Mouse (Mus musculus) liver, postnatal 0 days (tissue): ENCODE measurements around the gene Mcts1. TPM values are rescaled to one million over a fixed set of nuclear protein-coding genes. Genes with fewer than 3 reads are reported as not detected.
A peak's percentile ranks its signal among the peaks of the same experiment; 100 is the strongest.

Experiments
- ATAC-seq: fragments of 200-750 bp; cut with Nextera tagmentation; 2 replicates; pipeline ENCODE4 v1.8.0; 2017; ENCODE audit warnings: mild to moderate bottlenecking, moderate library complexity
- DNase-seq: peaks from one replicate; pipeline ENCODE4 v3.0.0-alpha.2; 2016
- H3K27ac ChIP-seq: fragments of 300-500 bp; sonication (generic); 2 replicates; pipeline ENCODE4 v1.5.1; 2014; ENCODE audit warnings: antibody characterized with exemption, moderate library complexity, mild to moderate bottlenecking, low read depth
- H3K27me3 ChIP-seq: fragments of 300-500 bp; sonication (generic); 2 replicates; pipeline ENCODE4 v1.6.1; 2014; ENCODE audit warnings: low read length, control low read depth, mixed read lengths; ENCODE audit not compliant: insufficient read depth
- H3K36me3 ChIP-seq: fragments of 300-500 bp; sonication (generic); replicated peaks from 2 replicates; pipeline ENCODE4 v1.6.1; 2014; ENCODE audit warnings: mild to moderate bottlenecking, control low read depth, low read length, moderate library complexity, mixed read lengths; ENCODE audit not compliant: insufficient read depth
- H3K4me1 ChIP-seq: fragments of 300-500 bp; sonication (generic); 2 replicates; pipeline ENCODE4 v1.6.1; 2014; ENCODE audit warnings: antibody characterized with exemption, mild to moderate bottlenecking, control low read depth; ENCODE audit not compliant: insufficient read depth
- H3K4me2 ChIP-seq: fragments of 300-500 bp; sonication (generic); 2 replicates; pipeline ENCODE4 v1.6.1; 2014; ENCODE audit warnings: low read depth, mild to moderate bottlenecking, low read length, moderate library complexity, mixed read lengths
- H3K4me3 ChIP-seq: fragments of 300-500 bp; sonication (generic); 2 replicates; pipeline ENCODE4 v1.5.1; 2014; ENCODE audit warnings: low read depth, low read length
- H3K9ac ChIP-seq: fragments of 300-500 bp; sonication (generic); replicated peaks from 2 replicates; pipeline ENCODE4 v1.6.1; 2014; ENCODE audit warnings: mild to moderate bottlenecking, moderate library complexity
- H3K9me3 ChIP-seq: fragments of 300-500 bp; sonication (generic); 2 replicates; pipeline ENCODE4 v1.6.1; 2016; ENCODE audit warnings: mild to moderate bottlenecking, control low read depth, low read length, mixed read lengths
- CTCF ChIP-seq: sonication (generic); IDR thresholded peaks from 2 replicates; pipeline ENCODE4 v1.5.1; 2016; ENCODE audit warnings: antibody characterized with exemption, low read depth
- EP300 ChIP-seq: IDR thresholded peaks from 2 replicates; pipeline ENCODE4 v1.6.1; 2016; ENCODE audit warnings: antibody characterized with exemption, low read depth, mild to moderate bottlenecking
- WGBS: fragments of 180-500 bp; shearing (Covaris S2); extraction: QIAGEN DNeasy Blood & Tissue Kit; methylation state at CpG from one replicate; pipeline ENCODE4 v1.1.7; 2014; ENCODE audit not compliant: insufficient replicate concordance; 5-methylcytosine and 5-hydroxymethylcytosine counted together
- polyA plus RNA-seq: library from polyadenylated mRNA; unstranded; fragments of >200 nt; fragmentation: Nextera tagmentation; extraction: Ambion mirVana; gene quantifications from 2 replicates; pipeline ENCODE4 v1.2.1, GENCODE M21; 2015

Mcts1 gene
- polyA plus RNA-seq, 1 experiment from 2014 or later: 49.6 TPM

GRCm38 (mm10) chrX:38576078-38576477 lies 24.3 kb upstream of the Mcts1 start, which contains the start of gene Cul4b:
Cul4b (minus strand) TSS chrX:38576196.
- 74% methylated on average over 15 of the region's 15 CpGs for WGBS
- Histone ChIP-seq H3K36me3 (no peaks in the 10 kb centered on the region), H3K4me1 (no peaks in the 10 kb centered on the region), H3K9me3 (no peaks in the 10 kb centered on the region), H3K27me3 (no peaks in the 10 kb centered on the region), H3K4me2 (no peak within 1 kb of the TSS; the same call in 1 of the 2 replicates), H3K27ac (no peak within 1 kb of the TSS), H3K4me3 (no peak within 1 kb of the TSS), H3K9ac (no peak within 1 kb of the TSS)
- DNase-seq: peak; percentile 29
- no peak for TF ChIP-seq EP300
- ATAC-seq: peak; percentile 82

- Histone ChIP-seq H3K27me3 (no peaks in the 10 kb centered on the region), H3K4me3 (no peak overlapping the region), H3K9ac (no peak overlapping the region), H3K9me3 (no peaks in the 10 kb centered on the region), H3K4me1 (no peaks in the 10 kb centered on the region), H3K4me2 (no peak overlapping the region), H3K36me3 (no peaks in the 10 kb centered on the region), H3K27ac (no peak overlapping the region)
- no peak for ATAC-seq
- WGBS: 74% methylated on average over 1 of the region's 1 CpGs
- DNase-seq: no peak
- TF ChIP-seq EP300: no peak
- TF ChIP-seq CTCF: no peak
Observed at GRCm38 (mm10) chrX:38581140-38581539, 19.2 kb upstream of the Mcts1 start.

- Histone ChIP-seq H3K4me3 (no peak overlapping the region), H3K27ac (no peak overlapping the region), H3K27me3 (no peaks in the 10 kb centered on the region), H3K36me3 (no peaks in the 10 kb centered on the region), H3K4me2 (no peak overlapping the region), H3K9ac (no peak overlapping the region), H3K4me1 (no peaks in the 10 kb centered on the region), H3K9me3 (no peaks in the 10 kb centered on the region)
- DNase-seq: no peak
- TF ChIP-seq EP300: peak; percentile 83
- TF ChIP-seq CTCF: no peak
- ATAC-seq: no peak
Observed at GRCm38 (mm10) chrX:38583261-38583660, 17.1 kb upstream of the Mcts1 start.

- no peaks in the 10 kb centered on the region for H3K9me3 ChIP-seq
- H3K4me2 ChIP-seq: no peak overlapping the region
- H3K4me1 ChIP-seq: peaks cover 4% of the 10 kb centered on the region; the same call in 1 of the 2 replicates
- H3K36me3 ChIP-seq: no peaks in the 10 kb centered on the region
- DNase-seq: no peak
- 42% methylated on average over 4 of the region's 4 CpGs for WGBS
- no peak for ATAC-seq
- H3K27ac ChIP-seq: no peak overlapping the region
- no peaks in the 10 kb centered on the region for H3K27me3 ChIP-seq
- TF ChIP-seq CTCF (no peak), EP300 (peak; percentile 34; the same call in 1 of the 2 replicates)
- no peak overlapping the region for H3K9ac ChIP-seq
- H3K4me3 ChIP-seq: no peak overlapping the region
Observed at GRCm38 (mm10) chrX:38589827-38590226, 10.6 kb upstream of the Mcts1 start.

- Histone ChIP-seq H3K4me1 (peaks cover 4% of the 10 kb centered on the region; the same call in 1 of the 2 replicates), H3K9me3 (no peaks in the 10 kb centered on the region), H3K36me3 (no peaks in the 10 kb centered on the region), H3K4me2 (no peak overlapping the region), H3K9ac (no peak overlapping the region), H3K4me3 (no peak overlapping the region), H3K27ac (no peak overlapping the region), H3K27me3 (no peaks in the 10 kb centered on the region)
- DNase-seq: no peak
- TF ChIP-seq CTCF (no peak), EP300 (no peak)
- 67% methylated on average over 3 of the region's 3 CpGs for WGBS
- no peak for ATAC-seq
Observed at GRCm38 (mm10) chrX:38591749-38592148, 8.6 kb upstream of the Mcts1 start.

GRCm38 (mm10) chrX:38593180-38593889 lies 7.0 kb upstream of the Mcts1 start:
- H3K27ac ChIP-seq: no peak overlapping the region
- WGBS: 51% methylated on average over 5 of the region's 5 CpGs
- H3K36me3 ChIP-seq: no peaks in the 10 kb centered on the region
- no peaks in the 10 kb centered on the region for H3K27me3 ChIP-seq
- DNase-seq (peak; percentile 11), ATAC-seq (no peak)
- H3K4me1 ChIP-seq: peaks cover 4% of the 10 kb centered on the region; the same call in 1 of the 2 replicates
- H3K9me3 ChIP-seq: no peaks in the 10 kb centered on the region
- TF ChIP-seq EP300: no peak
- TF ChIP-seq CTCF: no peak
- H3K4me2 ChIP-seq: no peak overlapping the region
- no peak overlapping the region for H3K4me3 ChIP-seq
- no peak overlapping the region for H3K9ac ChIP-seq
